Mouse (Mus musculus) embryonic facial prominence, embryonic 10.5 days (tissue): ENCODE data around the gene Prss32. TPM values are rescaled to one million over a fixed set of nuclear protein-coding genes. Genes with fewer than 3 reads are reported as not detected.

Experiments used
- microRNA-seq: library from miRNA; unstranded; fragments of <30 nt; microRNA quantifications from one replicate; pipeline ENCODE4, GENCODE M21; 2017
- polyA plus RNA-seq: library from polyadenylated mRNA; unstranded; fragments of >200 nt; fragmentation: Nextera tagmentation; extraction: Ambion mirVana; gene quantifications from 2 replicates; pipeline ENCODE4 v1.2.1, GENCODE M21; 2016

Prss32 gene
- polyA plus RNA-seq, 1 experiment from 2014 or later: 0.45 TPM

Small RNAs within 50 kb of the gene (microRNA-seq; reads per million reads assigned to microRNA genes)
- 1.8 reads per million for gene Mir5125

Other genes starting within 250 kb of the Prss32 start
- 22.4 and 24.4 TPM in 2 replicates for gene Zfp13, start 244.4 kb upstream of the Prss32 start, polyA plus RNA-seq
- 0.71 and 1.0 TPM in 2 replicates for gene Zscan10, start 243.0 kb upstream of the Prss32 start, polyA plus RNA-seq
- gene Mmp25, start 198.6 kb upstream of the Prss32 start, polyA plus RNA-seq: 0.68 and 0.69 TPM in 2 replicates
- 0.85 and 1.2 TPM in 2 replicates for gene Bicdl2, start 183.3 kb upstream of the Prss32 start, polyA plus RNA-seq
- 30.4 and 39.7 TPM in 2 replicates for gene Hcfc1r1, start 170.3 kb upstream of the Prss32 start, polyA plus RNA-seq
- gene Thoc6, start 170.0 kb upstream of the Prss32 start, polyA plus RNA-seq: 70.9 and 72.2 TPM in 2 replicates
- gene Tnfrsf12a, start 166.4 kb upstream of the Prss32 start, polyA plus RNA-seq: 4.6 and 6.4 TPM in 2 replicates
- gene Cldn6, start 164.6 kb upstream of the Prss32 start, polyA plus RNA-seq: 77.2 and 81.3 TPM in 2 replicates
- gene Cldn9, start 159.8 kb upstream of the Prss32 start, polyA plus RNA-seq: 10.5 and 13.5 TPM in 2 replicates
- 0.05 TPM in 1 of 2 replicates, not detected in the other for gene 1520401A03Rik, start 121.1 kb upstream of the Prss32 start, polyA plus RNA-seq
- gene Pkmyt1, start 117.5 kb upstream of the Prss32 start, polyA plus RNA-seq: 61.6 and 62.0 TPM in 2 replicates
- 12.6 and 14.1 TPM in 2 replicates for gene Paqr4, start 103.0 kb upstream of the Prss32 start, polyA plus RNA-seq
- 8.3 and 9.6 TPM in 2 replicates for gene Kremen2, start 98.0 kb upstream of the Prss32 start, polyA plus RNA-seq
- gene Flywch1, start 72.3 kb upstream of the Prss32 start, polyA plus RNA-seq: 168 and 178 TPM in 2 replicates
- 35.4 and 41.3 TPM in 2 replicates for gene Flywch2, start 57.8 kb upstream of the Prss32 start, polyA plus RNA-seq
- gene Srrm2, start 53.3 kb upstream of the Prss32 start, polyA plus RNA-seq: 511 and 516 TPM in 2 replicates
- gene Elob, start 14.7 kb upstream of the Prss32 start, polyA plus RNA-seq: 1,075 and 1,103 TPM in 2 replicates
- gene Prss33, start 7.8 kb upstream of the Prss32 start, polyA plus RNA-seq: 0.21 TPM in 1 of 2 replicates, not detected in the other
- gene Prss41, start 317 bp downstream of the Prss32 start, polyA plus RNA-seq: 3.2 and 3.6 TPM in 2 replicates
- not detected in 2 replicates for gene Prss21, start 24.2 kb downstream of the Prss32 start, polyA plus RNA-seq
- gene Dcpp1, start 37.0 kb downstream of the Prss32 start, polyA plus RNA-seq: not detected in 2 replicates
- not detected in 2 replicates for gene Dcpp2, start 37.0 kb downstream of the Prss32 start, polyA plus RNA-seq
- gene Dcpp3, start 73.6 kb downstream of the Prss32 start, polyA plus RNA-seq: not detected in 2 replicates
- not detected in 2 replicates for gene Sbp, start 97.8 kb downstream of the Prss32 start, polyA plus RNA-seq
- not detected in 2 replicates for gene Sbpl, start 111.4 kb downstream of the Prss32 start, polyA plus RNA-seq
- not detected in 2 replicates for gene Prss30, start 136.7 kb downstream of the Prss32 start, polyA plus RNA-seq
- 3.0 and 3.6 TPM in 2 replicates for gene Prss22, start 154.2 kb downstream of the Prss32 start, polyA plus RNA-seq
- 0.11 and 0.24 TPM in 2 replicates for gene Prss27, start 194.3 kb downstream of the Prss32 start, polyA plus RNA-seq
- 97.6 and 99.9 TPM in 2 replicates for gene Kctd5, start 229.6 kb downstream of the Prss32 start, polyA plus RNA-seq